Mouse (Mus musculus): ENCODE results near the gene Hmga1b.

- no peak for TF ChIP-seq POLR2A (IDR thresholded peaks at IDR 0.05; ENCODE audit: low read depth, low read length)
- TF ChIP-seq CTCF (conservative IDR thresholded peaks at IDR 0.05; ENCODE audit: insufficient read depth, insufficient read length, low read depth, low read length), result no peak
Measured at GRCm38 (mm10) chr11:120772749-120773148, 10.2 kb downstream of the Hmga1b start.
